Mouse (Mus musculus): ENCODE data around the gene Ptprd. TPM values are rescaled to one million over a fixed set of nuclear protein-coding genes. Genes with fewer than 3 reads are reported as not detected.

The Ptprd gene
- total and polyA plus RNA-seq, 2 experiments from 2014 or later: 5.6 to 23.3 TPM

DNA sequence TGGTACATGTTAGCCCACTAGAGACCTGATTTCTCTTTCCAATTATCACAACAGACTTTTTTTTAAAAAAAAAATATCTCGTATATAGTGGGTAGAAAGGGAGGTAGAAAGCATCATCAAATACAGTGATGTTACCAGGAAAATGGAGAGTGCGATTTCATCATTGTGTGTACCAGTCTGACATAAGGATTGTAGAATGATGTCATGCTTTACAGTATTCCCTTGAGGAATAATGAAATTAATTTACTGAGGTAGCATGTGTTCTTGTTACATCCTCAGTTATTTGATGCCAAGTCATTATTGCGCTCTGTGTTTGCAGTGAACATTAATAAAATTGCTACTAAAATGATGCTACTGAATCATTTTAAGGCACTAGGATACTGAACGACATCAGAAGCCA is 884.6 kb downstream of the Ptprd start:
- H3K27ac ChIP-seq (ENCODE audit: low read depth): no peak overlapping the region
- no peak overlapping the region for H3K4me2 ChIP-seq (ENCODE audit: low read depth, low read length)
- H3K27me3 ChIP-seq (ENCODE audit: control insufficient read depth, insufficient read depth, low read length): no peaks in the 10 kb centered on the region
- ATAC-seq (ENCODE audit: insufficient read depth, low read depth) (no peak), DNase-seq (ENCODE audit: low spot score) (no peak)
- 71% methylated on average over 4 of the region's 4 CpGs for WGBS
- H3K36me3 ChIP-seq (replicated peaks; ENCODE audit: control insufficient read depth, insufficient read depth, low read length): no peaks in the 10 kb centered on the region
- no peaks in the 10 kb centered on the region for H3K4me1 ChIP-seq (ENCODE audit: control insufficient read depth, insufficient read depth)
- no peak overlapping the region for H3K4me3 ChIP-seq (ENCODE audit: low read depth, low read length)
- no peaks in the 10 kb centered on the region for H3K9me3 ChIP-seq (replicated peaks; ENCODE audit: control insufficient read depth, low read length)
- TF ChIP-seq EP300 (IDR thresholded peaks at IDR 0.05; ENCODE audit: low read depth) (no peak), CTCF (IDR thresholded peaks at IDR 0.05; ENCODE audit: low read depth) (no peak)
- no peak overlapping the region for H3K9ac ChIP-seq (replicated peaks; ENCODE audit: low read depth, low read length)

DNA sequence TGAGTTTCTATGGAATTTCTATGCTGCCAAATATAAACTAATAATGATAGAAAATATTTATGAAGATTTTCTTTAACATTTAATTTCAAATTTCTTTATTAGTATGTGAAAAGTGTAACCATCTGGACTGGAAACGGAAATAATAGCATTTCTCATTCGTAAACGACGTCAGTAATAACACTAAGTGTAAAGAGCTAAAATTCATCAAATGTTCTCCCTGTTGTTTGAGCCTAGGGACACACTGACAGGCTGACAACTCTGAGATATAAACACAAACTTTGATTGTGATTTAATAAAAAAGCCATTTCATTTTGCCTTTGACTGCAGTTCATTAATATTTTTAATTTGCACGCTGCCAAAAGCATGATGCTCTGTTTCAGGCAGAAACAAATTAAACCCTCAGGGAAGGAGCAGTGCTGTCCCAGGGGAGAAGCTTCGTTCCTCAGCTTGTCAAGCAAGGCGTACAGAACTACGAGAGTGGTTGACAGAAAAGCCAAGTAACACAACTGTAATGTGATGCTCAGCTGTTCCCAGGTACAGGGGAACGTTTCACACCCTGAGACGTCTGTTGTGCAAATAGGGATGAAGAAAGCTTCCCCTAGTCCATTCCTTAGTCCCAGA is 894.6 kb downstream of the Ptprd start:
- no peaks in the 10 kb centered on the region for H3K27me3 ChIP-seq (ENCODE audit: control insufficient read depth, insufficient read depth, low read length)
- no peak overlapping the region for H3K9ac ChIP-seq (replicated peaks; ENCODE audit: low read depth, low read length)
- WGBS: 66% methylated on average over 10 of the region's 10 CpGs
- ATAC-seq (ENCODE audit: insufficient read depth, low read depth) (no peak), DNase-seq (ENCODE audit: low spot score) (no peak)
- H3K4me2 ChIP-seq (ENCODE audit: low read depth, low read length): no peak overlapping the region
- H3K9me3 ChIP-seq (replicated peaks; ENCODE audit: control insufficient read depth, low read length): no peaks in the 10 kb centered on the region
- no peaks in the 10 kb centered on the region for H3K4me1 ChIP-seq (ENCODE audit: control insufficient read depth, insufficient read depth)
- no peak overlapping the region for H3K4me3 ChIP-seq (ENCODE audit: low read depth, low read length)
- no peaks in the 10 kb centered on the region for H3K36me3 ChIP-seq (replicated peaks; ENCODE audit: control insufficient read depth, insufficient read depth, low read length)
- H3K27ac ChIP-seq (ENCODE audit: low read depth): no peak overlapping the region
- TF ChIP-seq EP300 (IDR thresholded peaks at IDR 0.05; ENCODE audit: low read depth) (no peak), CTCF (IDR thresholded peaks at IDR 0.05; ENCODE audit: low read depth) (no peak)

DNA sequence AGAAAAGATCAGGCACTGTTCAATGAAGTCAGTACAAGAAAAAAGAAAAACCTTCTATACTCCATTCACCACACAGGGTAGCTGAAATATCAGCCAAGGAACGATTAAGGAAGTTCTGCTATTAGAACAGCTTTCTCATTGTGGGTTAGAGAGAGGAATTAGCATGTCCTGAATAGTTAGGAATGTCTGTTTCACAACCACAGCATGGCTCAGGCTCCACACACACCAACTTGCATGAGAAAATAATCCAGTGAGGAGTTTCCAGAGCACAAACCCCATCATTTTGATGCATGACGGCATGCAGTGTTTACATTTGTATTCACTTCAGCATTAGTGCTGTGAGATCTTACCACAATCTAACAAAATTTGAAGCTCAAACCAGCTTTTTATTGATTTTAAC is 895.1 kb downstream of the Ptprd start:
- no peak overlapping the region for H3K4me3 ChIP-seq (ENCODE audit: low read depth, low read length)
- no peaks in the 10 kb centered on the region for H3K36me3 ChIP-seq (replicated peaks; ENCODE audit: control insufficient read depth, insufficient read depth, low read length)
- no peak for TF ChIP-seq EP300 (IDR thresholded peaks at IDR 0.05; ENCODE audit: low read depth)
- no peak for TF ChIP-seq CTCF (IDR thresholded peaks at IDR 0.05; ENCODE audit: low read depth)
- H3K9me3 ChIP-seq (replicated peaks; ENCODE audit: control insufficient read depth, low read length): no peaks in the 10 kb centered on the region
- DNase-seq (ENCODE audit: low spot score): no peak
- no peak overlapping the region for H3K9ac ChIP-seq (replicated peaks; ENCODE audit: low read depth, low read length)
- no peak for ATAC-seq (ENCODE audit: insufficient read depth, low read depth)
- H3K4me1 ChIP-seq (ENCODE audit: control insufficient read depth, insufficient read depth): no peaks in the 10 kb centered on the region
- H3K27ac ChIP-seq (ENCODE audit: low read depth): no peak overlapping the region
- WGBS: 66% methylated on average over 2 of the region's 2 CpGs
- no peaks in the 10 kb centered on the region for H3K27me3 ChIP-seq (ENCODE audit: control insufficient read depth, insufficient read depth, low read length)
- no peak overlapping the region for H3K4me2 ChIP-seq (ENCODE audit: low read depth, low read length)

DNA sequence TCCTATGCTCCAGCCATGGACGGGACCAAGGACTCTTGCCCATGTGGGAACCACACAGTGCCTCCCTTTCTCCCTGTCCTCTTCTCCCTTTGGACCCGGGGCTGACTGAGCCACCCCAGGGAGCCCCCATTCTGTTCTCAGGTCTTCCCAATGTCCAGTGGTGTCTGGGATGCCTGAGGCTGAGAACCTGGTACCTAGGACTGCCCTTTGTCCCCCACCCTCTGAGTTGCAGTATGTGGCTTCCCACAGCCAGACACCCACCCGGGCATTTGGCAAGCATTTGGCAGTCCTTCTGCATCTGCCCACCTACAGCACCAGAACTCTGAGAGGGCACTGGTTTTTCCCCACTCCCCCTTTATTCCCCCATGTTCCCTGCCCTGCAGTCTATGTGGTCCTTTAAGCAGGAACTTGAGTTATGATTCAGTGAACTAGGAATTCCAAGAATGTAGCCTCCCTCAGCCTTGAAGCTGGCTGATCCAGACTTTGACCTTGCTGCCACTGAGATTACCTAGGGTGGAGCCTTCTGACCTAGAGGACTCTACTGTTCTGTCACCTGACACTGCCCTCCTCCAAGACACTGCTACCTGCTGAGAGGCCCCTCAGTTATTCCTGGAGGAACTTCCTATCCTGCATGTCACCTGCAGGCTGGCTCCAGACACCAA is 901.5 kb downstream of the Ptprd start:
- H3K27ac ChIP-seq (ENCODE audit: low read depth): no peak overlapping the region
- no peak overlapping the region for H3K4me2 ChIP-seq (ENCODE audit: low read depth, low read length)
- H3K9me3 ChIP-seq (replicated peaks; ENCODE audit: control insufficient read depth, low read length): no peaks in the 10 kb centered on the region
- no peak overlapping the region for H3K4me3 ChIP-seq (ENCODE audit: low read depth, low read length)
- DNase-seq (ENCODE audit: low spot score) (no peak), ATAC-seq (ENCODE audit: insufficient read depth, low read depth) (no peak)
- H3K36me3 ChIP-seq (replicated peaks; ENCODE audit: control insufficient read depth, insufficient read depth, low read length): no peaks in the 10 kb centered on the region
- WGBS: 75% methylated on average over 3 of the region's 3 CpGs
- TF ChIP-seq CTCF (IDR thresholded peaks at IDR 0.05; ENCODE audit: low read depth) (no peak), EP300 (IDR thresholded peaks at IDR 0.05; ENCODE audit: low read depth) (no peak)
- no peaks in the 10 kb centered on the region for H3K27me3 ChIP-seq (ENCODE audit: control insufficient read depth, insufficient read depth, low read length)
- H3K4me1 ChIP-seq (ENCODE audit: control insufficient read depth, insufficient read depth): no peaks in the 10 kb centered on the region
- H3K9ac ChIP-seq (replicated peaks; ENCODE audit: low read depth, low read length): no peak overlapping the region

DNA sequence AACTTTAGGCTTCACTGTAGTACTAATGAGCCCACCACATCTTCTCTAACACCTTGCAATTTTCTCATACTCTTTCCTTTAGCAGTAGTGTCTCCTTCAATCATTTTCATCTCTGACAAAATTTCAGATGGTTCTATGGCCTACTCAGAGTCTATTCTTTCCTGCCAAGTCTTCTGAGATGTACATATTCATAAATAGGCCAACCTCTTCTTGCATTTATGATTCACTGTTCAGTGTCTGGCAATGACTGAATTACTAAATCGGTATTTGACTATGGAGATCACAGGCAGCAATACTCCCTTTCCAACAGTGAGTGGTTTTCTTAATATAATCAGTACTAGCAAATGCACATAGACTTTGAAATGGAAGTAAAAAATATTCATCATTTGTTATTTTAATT is 928.3 kb downstream of the Ptprd start:
- 68% methylated on average over 1 of the region's 1 CpGs for WGBS
- DNase-seq (ENCODE audit: low spot score): no peak

DNA sequence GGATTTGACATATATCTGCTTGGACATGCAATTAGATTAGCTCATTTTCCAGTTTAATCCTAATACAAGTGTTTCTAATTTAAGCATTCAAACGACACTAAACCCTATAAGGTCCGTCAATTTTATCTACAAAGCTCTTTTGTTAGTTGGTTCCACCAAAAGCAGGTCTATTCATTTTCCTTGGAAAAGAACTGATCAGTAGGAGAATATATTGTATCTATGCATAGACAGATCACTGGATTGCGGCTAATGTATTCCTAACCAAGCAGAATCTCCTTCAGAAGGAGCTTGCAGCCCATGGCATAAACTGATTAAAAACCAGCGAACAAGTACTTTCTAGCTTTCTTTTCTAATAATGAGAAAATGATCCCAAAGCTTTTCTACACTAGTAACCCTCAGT is 933.8 kb downstream of the Ptprd start:
- no peaks in the 10 kb centered on the region for H3K36me3 ChIP-seq (replicated peaks; ENCODE audit: control insufficient read depth, insufficient read depth, low read length)
- no peak overlapping the region for H3K4me3 ChIP-seq (ENCODE audit: low read depth, low read length)
- no peaks in the 10 kb centered on the region for H3K27me3 ChIP-seq (ENCODE audit: control insufficient read depth, insufficient read depth, low read length)
- no peaks in the 10 kb centered on the region for H3K4me1 ChIP-seq (ENCODE audit: control insufficient read depth, insufficient read depth)
- TF ChIP-seq EP300 (IDR thresholded peaks at IDR 0.05; ENCODE audit: low read depth) (no peak), CTCF (IDR thresholded peaks at IDR 0.05; ENCODE audit: low read depth) (no peak)
- no peak for DNase-seq (ENCODE audit: low spot score)
- no peak overlapping the region for H3K4me2 ChIP-seq (ENCODE audit: low read depth, low read length)
- no peak for ATAC-seq (ENCODE audit: insufficient read depth, low read depth)
- no peaks in the 10 kb centered on the region for H3K9me3 ChIP-seq (replicated peaks; ENCODE audit: control insufficient read depth, low read length)
- WGBS: 66% methylated on average over 4 of the region's 4 CpGs
- no peak overlapping the region for H3K27ac ChIP-seq (ENCODE audit: low read depth)
- H3K9ac ChIP-seq (replicated peaks; ENCODE audit: low read depth, low read length): no peak overlapping the region

More for the DNA sequence above, 928.3 kb downstream of the Ptprd start:
- H3K4me3 ChIP-seq (ENCODE audit: low read depth, low read length): no peak overlapping the region
- H3K36me3 ChIP-seq (replicated peaks; ENCODE audit: control insufficient read depth, insufficient read depth, low read length): no peaks in the 10 kb centered on the region
- no peaks in the 10 kb centered on the region for H3K27me3 ChIP-seq (ENCODE audit: control insufficient read depth, insufficient read depth, low read length)
- no peaks in the 10 kb centered on the region for H3K4me1 ChIP-seq (ENCODE audit: control insufficient read depth, insufficient read depth)
- ATAC-seq (ENCODE audit: insufficient read depth, low read depth): no peak
- H3K9ac ChIP-seq (replicated peaks; ENCODE audit: low read depth, low read length): no peak overlapping the region
- H3K4me2 ChIP-seq (ENCODE audit: low read depth, low read length): no peak overlapping the region
- no peaks in the 10 kb centered on the region for H3K9me3 ChIP-seq (replicated peaks; ENCODE audit: control insufficient read depth, low read length)
- TF ChIP-seq EP300 (IDR thresholded peaks at IDR 0.05; ENCODE audit: low read depth): no peak
- TF ChIP-seq CTCF (IDR thresholded peaks at IDR 0.05; ENCODE audit: low read depth): no peak
- H3K27ac ChIP-seq (ENCODE audit: low read depth): no peak overlapping the region
